Mouse (Mus musculus) kidney, adult 8-10 months (tissue): Measurements from ENCODE around the gene Med31.

Experiments used
- DNase-seq, 2 experiments: peaks; one replicate each; pipeline ENCODE4 v3.0.0; 2022

Med31 gene

DNA sequence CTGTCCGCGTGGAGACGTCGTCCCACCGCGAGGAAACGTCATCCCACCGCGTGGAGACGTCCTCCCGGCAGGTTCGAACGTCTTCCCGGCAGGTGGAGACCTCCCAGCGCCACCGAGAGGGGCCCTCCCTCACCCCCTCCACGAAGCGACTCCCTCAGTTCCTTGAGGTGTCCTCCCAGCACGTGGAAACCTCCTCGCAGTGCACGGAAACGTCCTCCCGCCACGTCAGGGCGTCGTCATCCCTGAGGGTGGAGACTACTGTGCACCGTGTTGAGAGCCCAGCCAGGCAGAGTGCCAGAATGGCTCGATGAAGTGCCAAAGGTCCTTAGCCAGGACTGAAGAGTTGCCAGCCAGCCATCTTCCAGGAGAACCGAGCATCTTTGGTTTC, at the start of gene Med31:
Gene Med31, minus strand, starts transcription at position 183 of the 388 bp plus-strand sequence.
- peak; percentile 88 to 90 for DNase-seq

GRCm38 (mm10) chr11:72256441-72256840, 41.0 kb upstream of the Med31 start:
- no peak for DNase-seq

- DNase-seq: no peak
These were observed 40.2 kb upstream of the Med31 start for GRCm38 (mm10) chr11:72255629-72256028.

- DNase-seq: no peak
These were observed 29.9 kb upstream of the Med31 start for GRCm38 (mm10) chr11:72245196-72245753.

DNA sequence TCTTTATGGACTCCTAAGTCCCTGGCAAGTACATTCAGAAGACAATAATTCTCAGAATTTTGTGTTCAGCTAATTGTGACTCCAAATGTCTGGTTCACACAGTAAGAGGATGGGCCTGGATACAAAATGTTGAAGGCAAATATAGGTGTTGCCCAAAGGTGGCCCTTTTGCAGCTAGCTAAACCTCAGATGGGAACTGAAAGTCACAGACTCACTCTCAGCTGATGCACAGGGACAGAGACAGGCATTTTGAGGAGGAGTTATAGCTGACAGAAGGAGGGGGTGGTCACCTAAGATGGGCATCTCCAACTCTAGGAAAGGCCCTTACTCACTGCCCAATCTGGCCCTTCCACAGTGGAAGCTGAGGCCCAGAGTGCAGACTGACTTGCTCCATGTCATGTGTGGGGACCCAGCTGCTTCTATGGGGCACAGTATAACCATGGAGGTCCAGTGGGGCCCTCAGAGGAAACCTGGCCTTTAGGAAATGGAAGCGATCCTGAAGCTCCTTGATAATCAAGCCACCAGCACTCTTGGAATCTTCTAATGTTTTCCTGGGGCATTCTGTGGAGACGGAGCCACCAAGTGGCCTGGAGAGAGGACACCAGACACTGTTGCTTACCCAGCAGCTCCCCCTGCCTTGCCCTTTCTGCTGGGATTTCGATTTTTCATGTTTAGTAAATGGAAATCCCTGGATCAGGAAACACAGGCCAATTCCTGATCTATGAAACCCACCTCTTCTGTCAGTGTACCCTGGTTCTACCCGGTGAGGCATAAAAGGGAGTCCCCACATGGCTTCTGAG, 24.9 kb upstream of the Med31 start:
- DNase-seq: no peak

GRCm38 (mm10) chr11:72234013-72234412, 18.6 kb upstream of the Med31 start:
- DNase-seq: no peak

- DNase-seq: no peak
These were observed 17.6 kb upstream of the Med31 start for GRCm38 (mm10) chr11:72232991-72233390.

DNA sequence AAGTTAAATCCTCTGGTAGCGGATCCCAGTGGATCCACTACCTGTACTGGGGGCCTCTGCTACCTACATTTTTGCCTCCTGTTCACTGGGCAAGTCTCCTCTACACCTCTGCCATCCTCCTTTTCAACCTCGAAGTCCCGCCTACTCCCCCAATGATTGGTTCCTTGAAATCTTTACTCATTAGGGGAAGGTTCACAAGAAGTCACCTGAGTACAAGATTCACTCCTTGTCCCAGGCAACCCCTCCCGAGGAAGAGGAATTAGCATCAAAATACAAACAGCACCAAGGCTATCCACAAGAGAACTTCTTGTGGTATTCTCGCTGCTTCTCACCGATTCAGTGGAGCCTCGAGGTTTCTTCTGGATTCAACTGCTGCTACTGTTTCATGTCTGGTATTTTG, 16.7 kb upstream of the Med31 start:
- no peak for DNase-seq

- no peak for DNase-seq
These were observed 13.1 kb upstream of the Med31 start for GRCm38 (mm10) chr11:72228513-72228912.

- DNase-seq: no peak
These were observed 11.5 kb upstream of the Med31 start for GRCm38 (mm10) chr11:72226901-72227300.

- no peak for DNase-seq
These were observed 10.8 kb upstream of the Med31 start for GRCm38 (mm10) chr11:72226020-72226791.

DNA sequence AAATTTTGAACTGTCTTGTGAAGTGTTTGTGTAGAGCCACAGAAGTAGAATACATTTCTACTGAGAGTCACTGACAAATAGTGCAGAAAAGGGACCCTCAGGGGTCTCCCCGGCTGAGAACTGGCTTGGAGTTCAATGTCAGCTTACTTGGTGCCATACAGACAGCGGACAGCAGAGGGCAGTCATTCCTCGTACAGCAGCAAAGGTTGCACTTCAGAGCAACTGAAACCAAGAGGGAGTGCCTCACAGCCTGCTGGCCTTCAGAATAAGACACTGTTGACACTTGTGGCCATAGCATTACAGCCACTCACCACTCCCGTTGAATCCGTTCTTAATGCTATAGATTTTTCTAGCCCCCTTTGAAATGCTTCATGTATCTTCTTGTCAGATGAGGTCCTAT, 9.5 kb upstream of the Med31 start:
- peak; percentile 53 to 83 for DNase-seq

GRCm38 (mm10) chr11:72223414-72223813, 8.0 kb upstream of the Med31 start:
- no peak for DNase-seq

GRCm38 (mm10) chr11:72221278-72221677, 5.9 kb upstream of the Med31 start:
- peak; percentile 18 to 63 for DNase-seq

DNA sequence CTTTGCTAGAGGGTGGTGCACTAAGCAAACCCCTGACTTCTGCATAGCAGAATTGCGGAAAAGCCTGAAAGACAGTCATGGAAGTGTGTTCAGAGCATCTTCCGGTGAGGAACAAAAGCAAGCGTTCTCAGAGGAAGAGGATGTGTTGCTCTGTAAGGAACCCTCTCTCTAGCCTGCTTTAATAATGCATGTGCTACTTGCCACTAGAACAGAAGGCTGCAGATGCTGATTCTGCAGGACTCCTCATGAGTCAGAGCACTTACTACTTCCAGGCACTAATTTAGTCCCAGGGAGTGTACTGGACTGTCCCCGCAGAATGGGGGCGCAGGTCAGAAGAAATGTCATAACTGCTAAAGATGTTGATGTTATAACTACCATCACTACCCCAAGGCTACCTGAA, 1.7 kb upstream of the Med31 start:
- DNase-seq: no peak

DNA sequence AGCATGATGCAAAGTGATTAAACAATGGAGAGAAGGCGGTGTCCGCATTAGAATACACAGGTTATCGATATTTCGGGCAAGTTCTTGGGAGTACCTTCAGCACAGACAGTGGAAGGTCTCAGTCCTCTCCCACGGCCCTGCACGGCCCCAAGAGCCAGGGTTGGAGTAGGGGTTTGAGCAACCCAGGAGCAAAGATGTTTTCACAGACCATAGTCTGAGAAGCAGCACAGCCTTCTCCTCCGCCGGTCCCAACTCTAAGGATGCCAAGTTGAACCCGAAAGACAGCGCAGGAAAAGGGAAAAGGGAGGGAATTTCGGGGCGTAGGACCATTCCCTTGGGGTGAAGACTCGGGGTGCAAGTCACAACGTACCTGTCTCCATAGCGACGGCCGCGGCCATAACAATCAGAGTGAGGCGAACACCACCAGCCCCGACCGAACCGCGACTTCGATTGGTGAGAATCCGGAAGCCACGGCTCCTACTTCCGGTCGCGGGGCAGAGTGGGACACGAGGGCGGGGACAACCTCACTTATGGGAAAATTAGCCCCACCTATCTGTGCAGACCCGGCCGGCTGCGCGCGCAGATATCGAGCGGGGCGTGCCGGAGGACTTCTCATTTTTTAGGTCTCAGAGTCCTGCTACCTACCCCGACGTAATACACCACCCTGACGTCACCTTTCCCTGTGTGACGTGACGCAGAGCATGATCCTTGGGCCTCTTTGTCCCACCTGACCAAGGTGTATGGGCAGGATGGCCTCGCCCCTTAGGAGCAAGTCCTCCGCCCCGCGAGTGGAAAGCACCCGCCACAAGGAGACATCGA, 592 bp downstream of the Med31 start:
- DNase-seq: peak; percentile 94 to 96

DNA sequence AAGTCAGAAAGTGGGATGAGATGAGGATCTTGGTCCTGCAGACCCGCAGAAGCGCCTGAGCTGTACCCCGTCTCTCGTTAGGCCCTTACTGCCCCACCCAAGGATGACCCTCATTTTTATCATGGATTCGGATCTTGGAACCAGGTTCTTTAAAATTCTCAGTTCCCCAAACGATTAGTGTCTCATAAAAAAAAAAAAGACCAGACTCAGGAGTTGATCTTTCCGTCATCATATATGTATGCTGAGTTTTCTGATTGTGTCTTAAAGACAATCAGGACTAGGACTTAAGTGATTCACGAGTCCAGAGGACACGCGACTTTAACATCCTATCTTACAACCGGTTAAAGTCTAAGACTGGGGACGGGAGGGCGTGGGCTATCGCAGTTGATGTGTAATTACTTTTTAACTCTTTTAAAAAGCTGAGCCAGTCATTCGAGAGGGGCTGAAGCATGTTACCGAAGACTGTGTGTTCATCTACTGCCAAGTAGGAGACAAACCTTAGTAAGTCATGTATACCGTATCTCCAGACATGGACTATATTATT, 7.5 kb downstream of the Med31 start:
- DNase-seq: peak; percentile 60 to 64

GRCm38 (mm10) chr11:72207204-72207833, 8.1 kb downstream of the Med31 start, which contains the start of the genes 4933427D14Rik and Txndc17:
Gene 4933427D14Rik, minus strand, starts transcription at chr11:72207459.
Gene Txndc17, plus strand, starts transcription at chr11:72207547.
- peak; percentile 89 to 92 for DNase-seq

DNA sequence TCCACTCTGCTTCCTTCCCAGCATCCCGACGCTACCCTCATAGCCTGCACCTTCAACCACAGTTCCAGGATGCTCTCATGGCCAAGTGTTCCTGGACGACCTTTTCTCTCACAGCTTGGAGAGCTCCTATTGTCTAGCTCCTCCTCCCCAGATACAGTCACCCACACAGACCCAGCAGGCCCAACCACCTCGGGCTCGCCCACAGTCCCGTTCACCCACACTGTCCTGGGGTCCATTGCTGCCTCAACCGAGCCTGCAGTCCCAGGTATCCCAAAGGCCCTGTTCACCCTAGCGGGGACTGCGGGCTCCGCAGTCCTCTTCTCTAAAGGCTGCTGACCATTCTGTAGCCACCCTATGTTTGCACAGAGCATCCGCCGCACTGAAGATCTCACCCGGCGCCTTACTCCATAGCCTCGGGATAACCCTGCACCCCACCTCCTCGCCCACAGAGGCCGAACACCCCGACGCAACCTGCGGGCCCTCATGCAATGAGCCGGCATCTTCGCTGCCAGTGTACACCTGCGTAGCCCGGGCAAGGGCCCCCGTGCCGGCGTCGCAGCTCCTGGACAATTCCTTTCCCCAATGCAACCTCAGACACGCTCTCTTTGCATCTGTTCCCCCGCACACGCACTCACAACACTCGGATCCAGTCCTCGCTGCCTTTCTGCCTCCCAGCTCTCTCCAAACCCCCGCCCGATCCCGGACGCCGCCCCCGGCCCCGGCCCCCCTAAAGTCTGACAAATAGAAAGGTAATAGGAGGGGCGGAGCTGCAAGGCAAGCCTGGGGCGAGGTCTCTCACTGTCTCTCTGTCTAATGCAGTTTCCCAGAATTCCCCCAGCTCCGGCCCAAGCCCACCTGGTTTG, 8.8 kb downstream of the Med31 start, which contains the start of gene Gm43951:
Gene Gm43951, minus strand, starts transcription at position 500 of the 863 bp plus-strand sequence.
- DNase-seq: peak in 1 of 2 experiments; percentile 16

DNA sequence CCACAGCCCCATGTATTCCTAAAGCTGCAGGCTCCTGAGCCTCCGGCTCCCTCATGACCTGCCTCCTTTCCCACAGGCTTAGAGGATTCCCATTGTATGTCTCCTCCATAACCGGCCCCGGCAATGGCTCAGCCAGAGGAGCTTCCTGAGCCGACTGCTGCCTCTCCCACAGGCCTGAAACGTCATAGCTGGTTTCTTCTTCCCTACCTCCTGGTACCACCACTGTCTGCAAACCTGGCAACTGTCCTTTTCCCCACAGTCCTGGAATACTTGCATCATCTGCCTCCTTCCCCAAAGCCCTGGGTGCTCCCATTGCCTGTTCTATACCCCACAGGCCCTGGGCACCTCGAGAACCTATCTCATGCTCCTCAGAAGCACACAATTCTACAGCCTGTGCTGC, 10.1 kb downstream of the Med31 start:
- DNase-seq: no peak

- no peak for DNase-seq
These were observed 12.0 kb downstream of the Med31 start for GRCm38 (mm10) chr11:72203440-72203839.
